Mouse (Mus musculus): ENCODE results near the gene Cacnb4. TPM values are rescaled to one million over a fixed set of nuclear protein-coding genes. Genes with fewer than 3 reads are reported as not detected.

Gene Cacnb4
- polyA plus RNA-seq, 1 experiment from 2014 or later, result 0.30 TPM

DNA sequence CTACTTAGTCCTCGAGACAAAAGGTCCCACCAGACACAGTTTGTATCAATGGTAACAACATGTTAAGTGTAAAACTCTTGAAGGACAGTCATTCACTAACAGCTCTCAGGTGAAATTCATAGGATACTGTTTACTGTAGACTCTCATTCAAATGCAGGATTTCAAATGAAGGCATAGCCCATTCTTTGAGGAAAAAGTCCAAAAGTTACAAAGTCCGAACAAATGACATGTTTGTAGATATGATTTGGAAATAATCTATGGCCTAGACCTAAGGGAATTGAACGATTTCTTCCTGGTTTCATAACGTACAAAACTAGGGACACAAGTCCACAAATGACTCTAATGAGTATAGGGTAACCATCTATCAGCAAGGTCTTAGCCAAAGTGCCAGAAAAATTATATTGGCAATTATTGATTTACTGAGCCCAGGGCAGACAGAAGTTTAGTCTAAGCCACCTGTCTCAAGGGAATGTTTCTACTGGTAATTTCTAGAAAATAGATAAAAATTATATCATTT is 206.5 kb downstream of the Cacnb4 start:
- no peak overlapping the region for H3K9ac ChIP-seq (ENCODE audit: low read depth, low read length)
- WGBS (ENCODE audit: insufficient replicate concordance), result 74% methylated on average over 4 of the region's 4 CpGs
- no peaks in the 10 kb centered on the region for H3K27me3 ChIP-seq (ENCODE audit: control insufficient read depth, insufficient read depth, low read length)
- no peak for ATAC-seq (replicated peaks; ENCODE audit: insufficient number of reproducible peaks, low FRiP score, low TSS enrichment)
- no peak overlapping the region for H3K27ac ChIP-seq (ENCODE audit: low read depth, low read length)
- H3K4me1 ChIP-seq (ENCODE audit: control insufficient read depth, insufficient read depth, low read length), result peaks cover 4% of the 10 kb centered on the region; the same call in 1 of the 2 replicates
- no peak overlapping the region for H3K4me2 ChIP-seq
- no peaks in the 10 kb centered on the region for H3K36me3 ChIP-seq (ENCODE audit: control insufficient read depth, insufficient read depth, low read length)
- H3K4me3 ChIP-seq (ENCODE audit: low read depth, low read length), result no peak overlapping the region
- H3K9me3 ChIP-seq (replicated peaks; ENCODE audit: control insufficient read depth, low read length), result no peaks in the 10 kb centered on the region

DNA sequence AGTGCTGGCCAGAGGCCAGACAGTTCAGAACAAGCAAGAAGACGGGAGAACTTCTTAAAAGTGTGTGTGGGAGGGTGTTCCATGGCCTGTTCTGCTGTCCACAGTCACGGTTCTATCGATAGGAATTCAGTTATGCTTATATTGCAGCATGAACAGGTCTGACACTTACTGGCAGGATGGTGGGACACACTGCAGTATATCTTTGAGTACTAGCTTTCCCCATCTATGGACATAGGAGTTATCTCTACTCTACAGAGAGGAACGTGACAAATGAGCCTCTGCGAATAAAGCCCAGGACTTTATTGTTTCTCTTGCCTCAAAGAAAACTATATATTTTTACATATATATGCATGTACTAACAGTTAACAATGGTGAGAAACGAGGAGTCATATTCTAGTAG is 209.0 kb downstream of the Cacnb4 start:
- 66% methylated on average over 6 of the region's 6 CpGs for WGBS (ENCODE audit: insufficient replicate concordance)
- no peak overlapping the region for H3K4me2 ChIP-seq
- no peaks in the 10 kb centered on the region for H3K36me3 ChIP-seq (ENCODE audit: control insufficient read depth, insufficient read depth, low read length)
- H3K9me3 ChIP-seq (replicated peaks; ENCODE audit: control insufficient read depth, low read length), result no peaks in the 10 kb centered on the region
- H3K27me3 ChIP-seq (ENCODE audit: control insufficient read depth, insufficient read depth, low read length), result no peaks in the 10 kb centered on the region
- no peak overlapping the region for H3K9ac ChIP-seq (ENCODE audit: low read depth, low read length)
- H3K4me3 ChIP-seq (ENCODE audit: low read depth, low read length), result no peak overlapping the region
- peaks cover 4% of the 10 kb centered on the region; the same call in 1 of the 2 replicates for H3K4me1 ChIP-seq (ENCODE audit: control insufficient read depth, insufficient read depth, low read length)
- H3K27ac ChIP-seq (ENCODE audit: low read depth, low read length), result no peak overlapping the region
- no peak for ATAC-seq (replicated peaks; ENCODE audit: insufficient number of reproducible peaks, low FRiP score, low TSS enrichment)

DNA sequence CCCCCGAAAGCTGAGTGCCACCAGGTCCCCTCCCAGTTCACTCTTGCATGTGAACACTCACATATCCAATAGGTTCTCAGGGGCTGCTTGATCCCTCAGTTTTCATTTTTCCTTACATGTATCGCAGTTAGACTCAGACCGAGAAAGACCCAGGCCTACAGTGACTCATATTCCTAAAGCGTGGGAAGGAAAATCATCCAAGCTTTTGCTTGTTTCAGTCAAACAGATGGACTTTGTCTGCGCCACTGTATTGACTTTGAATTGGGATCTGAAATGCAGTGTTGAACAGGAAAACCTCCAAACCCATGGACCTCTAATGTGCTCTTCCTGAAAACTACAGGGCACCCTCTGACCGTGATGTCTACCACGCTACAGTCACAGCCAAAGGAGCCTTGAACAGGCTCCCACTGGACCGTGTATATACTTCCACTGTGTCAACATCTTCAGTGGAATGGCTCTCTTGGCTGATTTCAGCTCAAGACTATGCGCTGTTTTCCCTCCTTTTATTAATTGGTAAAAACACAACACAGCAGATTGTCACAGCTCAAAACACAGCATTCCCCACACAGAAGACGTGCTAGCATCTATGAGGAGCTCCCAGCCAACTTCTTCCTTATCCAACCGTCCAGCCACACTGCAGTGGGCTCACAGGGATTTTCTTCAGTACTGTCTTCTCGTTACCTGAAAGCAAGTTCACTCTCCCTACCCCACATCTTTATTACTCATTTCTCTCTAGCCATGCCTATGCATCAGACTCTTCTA is 215.2 kb downstream of the Cacnb4 start:
- WGBS (ENCODE audit: insufficient replicate concordance), result 85% methylated on average over 12 of the region's 12 CpGs
- no peak for ATAC-seq (replicated peaks; ENCODE audit: insufficient number of reproducible peaks, low FRiP score, low TSS enrichment)
- Histone ChIP-seq H3K9ac (ENCODE audit: low read depth, low read length) (no peak overlapping the region), H3K27ac (ENCODE audit: low read depth, low read length) (no peak overlapping the region), H3K4me3 (ENCODE audit: low read depth, low read length) (no peak overlapping the region), H3K9me3 (replicated peaks; ENCODE audit: control insufficient read depth, low read length) (no peaks in the 10 kb centered on the region), H3K4me2 (no peak overlapping the region), H3K36me3 (ENCODE audit: control insufficient read depth, insufficient read depth, low read length) (no peaks in the 10 kb centered on the region), H3K4me1 (ENCODE audit: control insufficient read depth, insufficient read depth, low read length) (no peaks in the 10 kb centered on the region), H3K27me3 (ENCODE audit: control insufficient read depth, insufficient read depth, low read length) (no peaks in the 10 kb centered on the region)

DNA sequence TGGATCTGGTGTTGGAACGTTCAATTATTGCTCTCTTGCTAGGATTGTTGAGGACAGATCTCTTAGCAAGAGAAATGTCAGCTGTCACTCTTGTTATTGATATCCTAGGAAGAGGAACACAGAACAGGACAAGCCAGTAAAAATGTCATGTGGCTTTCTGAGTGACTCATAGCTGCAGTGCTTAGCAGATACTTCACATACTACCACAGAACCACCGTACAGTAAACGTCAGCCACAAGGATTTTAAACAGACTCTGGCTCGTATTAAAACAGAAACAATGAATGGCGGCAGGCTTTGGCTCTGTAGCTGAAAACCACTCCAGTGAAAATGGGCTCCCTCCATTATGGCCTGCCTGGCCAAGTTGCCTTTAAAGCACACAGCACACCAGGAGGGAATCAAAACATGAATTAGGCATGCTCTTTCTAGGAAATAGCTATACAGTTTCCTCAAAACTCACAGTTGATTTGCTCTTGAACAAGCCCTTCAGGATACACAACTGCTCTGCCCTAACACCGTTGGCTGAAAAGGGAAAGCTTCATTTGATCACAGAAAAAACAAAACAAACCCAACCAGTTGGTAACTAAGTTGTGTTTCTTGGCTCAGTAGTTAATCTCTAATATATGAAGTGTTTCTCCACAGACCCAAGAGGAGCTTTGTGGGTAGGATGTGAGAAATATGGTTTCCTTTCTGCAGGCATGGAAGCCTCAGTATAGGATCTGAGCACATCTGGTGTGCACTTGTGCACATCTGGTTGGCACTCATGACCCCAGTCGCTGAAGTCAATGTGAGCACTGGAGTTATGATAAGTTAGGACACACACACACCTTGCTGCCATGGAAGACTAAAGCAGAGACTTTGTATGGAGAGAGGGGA is 220.8 kb downstream of the Cacnb4 start:
- Histone ChIP-seq H3K9me3 (replicated peaks; ENCODE audit: control insufficient read depth, low read length) (no peaks in the 10 kb centered on the region), H3K27me3 (ENCODE audit: control insufficient read depth, insufficient read depth, low read length) (no peaks in the 10 kb centered on the region), H3K9ac (ENCODE audit: low read depth, low read length) (no peak overlapping the region), H3K4me1 (ENCODE audit: control insufficient read depth, insufficient read depth, low read length) (no peaks in the 10 kb centered on the region), H3K36me3 (ENCODE audit: control insufficient read depth, insufficient read depth, low read length) (no peaks in the 10 kb centered on the region), H3K4me3 (ENCODE audit: low read depth, low read length) (no peak overlapping the region), H3K27ac (ENCODE audit: low read depth, low read length) (no peak overlapping the region), H3K4me2 (no peak overlapping the region)
- ATAC-seq (replicated peaks; ENCODE audit: insufficient number of reproducible peaks, low FRiP score, low TSS enrichment), result no peak
- WGBS (ENCODE audit: insufficient replicate concordance), result 67% methylated on average over 7 of the region's 7 CpGs

DNA sequence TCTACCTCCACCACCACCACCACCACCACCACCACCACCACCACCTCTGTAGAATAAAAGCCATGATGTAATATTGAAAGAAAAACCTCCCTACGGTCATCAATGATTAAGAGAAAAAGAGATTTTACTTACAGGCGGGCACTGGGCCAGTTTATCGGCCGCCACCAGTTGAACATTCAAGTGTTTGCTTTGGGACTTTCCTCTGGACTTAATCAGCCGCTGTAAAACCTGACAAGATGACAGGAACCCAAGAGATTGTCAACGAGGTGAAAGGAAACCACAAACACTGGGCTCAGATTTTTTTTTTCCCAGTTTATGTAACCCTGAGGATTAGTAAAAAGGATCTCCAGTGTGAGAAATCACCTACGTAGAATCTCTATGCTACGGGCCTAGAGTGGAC is 226.8 kb downstream of the Cacnb4 start:
- no peak overlapping the region for H3K27ac ChIP-seq (ENCODE audit: low read depth, low read length)
- no peaks in the 10 kb centered on the region for H3K36me3 ChIP-seq (ENCODE audit: control insufficient read depth, insufficient read depth, low read length)
- no peak for ATAC-seq (replicated peaks; ENCODE audit: insufficient number of reproducible peaks, low FRiP score, low TSS enrichment)
- WGBS (ENCODE audit: insufficient replicate concordance), result 57% methylated on average over 8 of the region's 8 CpGs
- H3K9ac ChIP-seq (ENCODE audit: low read depth, low read length), result no peak overlapping the region
- no peak overlapping the region for H3K4me2 ChIP-seq
- H3K9me3 ChIP-seq (replicated peaks; ENCODE audit: control insufficient read depth, low read length), result no peaks in the 10 kb centered on the region
- H3K4me1 ChIP-seq (ENCODE audit: control insufficient read depth, insufficient read depth, low read length), result peaks cover 2% of the 10 kb centered on the region; the same call in 1 of the 2 replicates
- no peaks in the 10 kb centered on the region for H3K27me3 ChIP-seq (ENCODE audit: control insufficient read depth, insufficient read depth, low read length)
- no peak overlapping the region for H3K4me3 ChIP-seq (ENCODE audit: low read depth, low read length)

DNA sequence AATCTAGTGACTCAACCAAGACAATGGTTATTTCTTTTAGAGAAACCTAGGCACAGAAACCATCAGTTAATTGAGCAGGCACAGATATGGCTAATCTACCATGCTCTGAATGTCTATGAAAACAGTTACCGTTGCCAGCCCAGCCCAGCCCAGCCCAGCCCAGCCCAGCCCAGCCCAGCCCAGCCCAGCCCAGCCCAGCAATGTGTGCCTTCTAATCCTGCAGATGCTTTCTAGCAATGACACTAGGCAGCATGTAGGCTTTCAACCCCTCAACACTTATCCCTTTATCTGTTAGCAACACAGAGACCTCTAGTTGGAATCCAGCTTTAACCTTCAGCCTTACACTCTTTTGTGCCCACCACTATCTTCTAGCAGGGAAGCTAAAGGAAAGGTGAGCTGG is 227.7 kb downstream of the Cacnb4 start:
- 22% methylated on average over 1 of the region's 1 CpGs for WGBS (ENCODE audit: insufficient replicate concordance)
- H3K4me2 ChIP-seq, result no peak overlapping the region
- H3K4me1 ChIP-seq (ENCODE audit: control insufficient read depth, insufficient read depth, low read length), result peaks cover 2% of the 10 kb centered on the region; the same call in 1 of the 2 replicates
- no peak overlapping the region for H3K9ac ChIP-seq (ENCODE audit: low read depth, low read length)
- H3K36me3 ChIP-seq (ENCODE audit: control insufficient read depth, insufficient read depth, low read length), result no peaks in the 10 kb centered on the region
- H3K9me3 ChIP-seq (replicated peaks; ENCODE audit: control insufficient read depth, low read length), result no peaks in the 10 kb centered on the region
- H3K27ac ChIP-seq (ENCODE audit: low read depth, low read length), result no peak overlapping the region
- no peak for ATAC-seq (replicated peaks; ENCODE audit: insufficient number of reproducible peaks, low FRiP score, low TSS enrichment)
- H3K27me3 ChIP-seq (ENCODE audit: control insufficient read depth, insufficient read depth, low read length), result no peaks in the 10 kb centered on the region
- H3K4me3 ChIP-seq (ENCODE audit: low read depth, low read length), result no peak overlapping the region

DNA sequence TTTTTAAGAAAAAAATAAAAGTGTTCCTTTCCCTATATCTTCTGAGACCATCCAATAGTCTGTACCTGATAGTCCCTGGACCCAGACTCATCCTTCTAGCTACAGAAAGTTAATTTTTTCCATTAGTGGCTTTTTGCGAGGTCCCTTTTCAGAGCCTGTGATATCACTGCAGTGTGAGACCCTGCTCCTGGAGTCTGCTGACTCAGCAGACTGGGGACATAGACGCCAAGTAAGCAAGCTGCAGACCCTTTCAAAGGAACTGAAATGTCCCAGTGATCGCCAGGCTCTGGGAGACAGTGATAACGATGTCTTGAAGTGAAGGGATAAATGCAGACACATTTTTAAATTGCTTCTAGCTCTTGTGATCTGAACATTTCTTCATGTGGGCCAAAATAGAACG is 230.0 kb downstream of the Cacnb4 start:
- H3K4me3 ChIP-seq (ENCODE audit: low read depth, low read length), result no peak overlapping the region
- no peak overlapping the region for H3K27ac ChIP-seq (ENCODE audit: low read depth, low read length)
- H3K4me1 ChIP-seq (ENCODE audit: control insufficient read depth, insufficient read depth, low read length), result peaks cover 8% of the 10 kb centered on the region
- no peaks in the 10 kb centered on the region for H3K27me3 ChIP-seq (ENCODE audit: control insufficient read depth, insufficient read depth, low read length)
- no peak overlapping the region for H3K9ac ChIP-seq (ENCODE audit: low read depth, low read length)
- H3K36me3 ChIP-seq (ENCODE audit: control insufficient read depth, insufficient read depth, low read length), result no peaks in the 10 kb centered on the region
- 38% methylated on average over 5 of the region's 5 CpGs for WGBS (ENCODE audit: insufficient replicate concordance)
- no peaks in the 10 kb centered on the region for H3K9me3 ChIP-seq (replicated peaks; ENCODE audit: control insufficient read depth, low read length)
- no peak overlapping the region for H3K4me2 ChIP-seq
- ATAC-seq (replicated peaks; ENCODE audit: insufficient number of reproducible peaks, low FRiP score, low TSS enrichment), result no peak

DNA sequence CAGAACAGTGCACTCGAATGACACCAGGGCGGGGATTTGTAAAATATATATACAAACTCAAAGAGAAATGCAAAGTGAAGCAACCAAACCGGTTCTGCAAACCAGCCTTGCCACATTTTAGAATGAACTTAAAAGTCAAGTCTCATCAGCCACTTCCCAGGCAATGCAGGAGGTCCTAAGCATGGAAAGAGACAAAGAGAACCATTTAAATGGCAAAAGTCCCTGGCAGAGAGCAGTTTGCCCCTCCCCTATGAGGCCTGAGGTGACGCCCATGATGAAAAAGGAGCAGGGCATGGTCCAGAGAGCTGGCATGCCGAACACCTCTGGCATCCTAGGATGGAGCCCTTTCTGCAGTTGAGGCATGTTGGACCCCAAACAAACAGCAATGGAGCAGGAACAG is 234.5 kb downstream of the Cacnb4 start:
- WGBS (ENCODE audit: insufficient replicate concordance), result 56% methylated on average over 5 of the region's 5 CpGs
- Histone ChIP-seq H3K4me2 (no peak overlapping the region), H3K27ac (ENCODE audit: low read depth, low read length) (no peak overlapping the region)

More for the DNA sequence above, 234.5 kb downstream of the Cacnb4 start:
- ATAC-seq (replicated peaks; ENCODE audit: insufficient number of reproducible peaks, low FRiP score, low TSS enrichment), result no peak
- H3K4me1 ChIP-seq (ENCODE audit: control insufficient read depth, insufficient read depth, low read length), result peaks cover 15% of the 10 kb centered on the region
- no peak overlapping the region for H3K9ac ChIP-seq (ENCODE audit: low read depth, low read length)
- H3K36me3 ChIP-seq (ENCODE audit: control insufficient read depth, insufficient read depth, low read length), result no peaks in the 10 kb centered on the region
- no peak overlapping the region for H3K4me3 ChIP-seq (ENCODE audit: low read depth, low read length)
- H3K27me3 ChIP-seq (ENCODE audit: control insufficient read depth, insufficient read depth, low read length), result no peaks in the 10 kb centered on the region
- H3K9me3 ChIP-seq (replicated peaks; ENCODE audit: control insufficient read depth, low read length), result no peaks in the 10 kb centered on the region
